Mouse (Mus musculus) gastrocnemius, adult 18-20 months (tissue): ENCODE data around the gene Krtcap2. TPM values are rescaled to one million over a fixed set of nuclear protein-coding genes. Genes with fewer than 3 reads are reported as not detected.

Experiments
- DNase-seq: peaks from one replicate; pipeline ENCODE4 v3.0.0; 2021; ENCODE audit warnings: low spot score
- total RNA-seq, 2 experiments: library from RNA; stranded (reverse); gene quantifications; 2 replicates each; pipeline ENCODE4 v1.2.3; 2021

Krtcap2 gene
- total RNA-seq, 2 experiments from 2014 or later = 70.2 to 74.5 TPM

GRCm38 (mm10) chr3:89246261-89247100, 715 bp downstream of the Krtcap2 start, which contains the start of gene Trim46:
TSS of gene Trim46 (minus strand) at chr3:89246309.
- peak; percentile 91 for DNase-seq

- DNase-seq = no peak
Measured at GRCm38 (mm10) chr3:89247466-89247865, 1.7 kb downstream of the Krtcap2 start.

GRCm38 (mm10) chr3:89250435-89251040, 4.8 kb downstream of the Krtcap2 start:
- DNase-seq = peak; percentile 65

GRCm38 (mm10) chr3:89251365-89251895, 5.7 kb downstream of the Krtcap2 start:
- peak; percentile 42 for DNase-seq

- no peak for DNase-seq
Measured at GRCm38 (mm10) chr3:89254994-89255393, 9.2 kb downstream of the Krtcap2 start.

- DNase-seq = no peak
Measured at GRCm38 (mm10) chr3:89256177-89256576, 10.4 kb downstream of the Krtcap2 start.

GRCm38 (mm10) chr3:89259076-89259475, 13.3 kb downstream of the Krtcap2 start, which contains the start of gene Dpm3:
TSS of gene Dpm3 (plus strand) at chr3:89259358.
- DNase-seq = no peak

- DNase-seq = no peak
Measured at GRCm38 (mm10) chr3:89260211-89260610, 14.4 kb downstream of the Krtcap2 start.

- no peak for DNase-seq
Measured at GRCm38 (mm10) chr3:89262417-89262816, 16.7 kb downstream of the Krtcap2 start.

- DNase-seq = peak; percentile 78
Measured at GRCm38 (mm10) chr3:89266439-89266893, 20.7 kb downstream of the Krtcap2 start.

- no peak for DNase-seq
Measured at GRCm38 (mm10) chr3:89268916-89269315, 23.1 kb downstream of the Krtcap2 start.

- peak; percentile 90 for DNase-seq
Measured at GRCm38 (mm10) chr3:89270051-89270755, 24.4 kb downstream of the Krtcap2 start, which contains the start of gene Slc50a1. TSS of gene Slc50a1 (minus strand) at chr3:89270570.

GRCm38 (mm10) chr3:89270891-89271290, 25.1 kb downstream of the Krtcap2 start:
- DNase-seq = peak; percentile 49

- DNase-seq = no peak
Measured at GRCm38 (mm10) chr3:89271760-89272159, 26.0 kb downstream of the Krtcap2 start.

GRCm38 (mm10) chr3:89276061-89276460, 30.3 kb downstream of the Krtcap2 start:
- no peak for DNase-seq

- peak; percentile 70 for DNase-seq
Measured at GRCm38 (mm10) chr3:89277281-89278021, 31.7 kb downstream of the Krtcap2 start.

- no peak for DNase-seq
Measured at GRCm38 (mm10) chr3:89278107-89278506, 32.3 kb downstream of the Krtcap2 start.

GRCm38 (mm10) chr3:89278643-89279042, 32.9 kb downstream of the Krtcap2 start:
- DNase-seq = no peak

GRCm38 (mm10) chr3:89279153-89279890, 33.6 kb downstream of the Krtcap2 start:
- peak; percentile 86 for DNase-seq

- DNase-seq = no peak
Measured at GRCm38 (mm10) chr3:89280050-89280605, 34.4 kb downstream of the Krtcap2 start.
